Mouse (Mus musculus) stomach, embryonic 16.5 days (tissue): Measurements from ENCODE around the gene Vps35l. TPM values are rescaled to one million over a fixed set of nuclear protein-coding genes. Genes with fewer than 3 reads are reported as not detected.

Source experiments
- ATAC-seq: fragments of 200-750 bp; cut with Nextera tagmentation; 2 replicates; pipeline ENCODE4 v1.8.0; 2017; ENCODE audit warnings: moderate number of reproducible peaks, moderate TSS enrichment; ENCODE audit not compliant: insufficient read depth, low FRiP score
- H3K27ac ChIP-seq: fragments of 300-500 bp; sonication (generic); 2 replicates; pipeline ENCODE4 v1.5.1; 2014; ENCODE audit warnings: low read length
- H3K27me3 ChIP-seq: fragments of 300-500 bp; sonication (generic); 2 replicates; pipeline ENCODE4 v1.6.1; 2014; ENCODE audit warnings: low read length, control low read depth, mixed read lengths; ENCODE audit not compliant: control insufficient read depth, insufficient read depth
- H3K36me3 ChIP-seq: fragments of 300-500 bp; sonication (generic); 2 replicates; pipeline ENCODE4 v1.6.1; 2014; ENCODE audit warnings: low read length; ENCODE audit not compliant: control insufficient read depth, insufficient read depth
- H3K4me1 ChIP-seq: fragments of 300-500 bp; sonication (generic); 2 replicates; pipeline ENCODE4 v1.6.1; 2014; ENCODE audit warnings: low read length, control low read depth, mixed read lengths; ENCODE audit not compliant: control insufficient read depth, insufficient read depth
- H3K4me2 ChIP-seq: fragments of 300-500 bp; sonication (generic); 2 replicates; pipeline ENCODE4 v1.6.1; 2014; ENCODE audit warnings: low read depth, low read length, mixed read lengths
- H3K4me3 ChIP-seq: fragments of 300-500 bp; sonication (generic); replicated peaks from 2 replicates; pipeline ENCODE4 v1.5.1; 2014; ENCODE audit warnings: mild to moderate bottlenecking, low read length
- H3K9ac ChIP-seq: fragments of 300-500 bp; sonication (generic); 2 replicates; pipeline ENCODE4 v1.6.1; 2014; ENCODE audit warnings: low read length
- H3K9me3 ChIP-seq: fragments of 300-500 bp; sonication (generic); replicated peaks from 2 replicates; pipeline ENCODE4 v1.6.1; 2016; ENCODE audit warnings: low read length, control low read depth; ENCODE audit not compliant: control insufficient read depth
- WGBS: fragments of 180-500 bp; shearing (Covaris S2); extraction: QIAGEN DNeasy Blood & Tissue Kit; methylation state at CpG from one replicate; pipeline ENCODE4 v1.1.7; 2014; 5-methylcytosine and 5-hydroxymethylcytosine counted together
- polyA plus RNA-seq: library from polyadenylated mRNA; unstranded; fragments of >200 nt; fragmentation: Nextera tagmentation; extraction: Ambion mirVana; gene quantifications from 2 replicates; pipeline ENCODE4 v1.2.1, GENCODE M21; 2015

The Vps35l gene
- polyA plus RNA-seq, 1 experiment from 2014 or later: 57.2 TPM

GRCm38 (mm10) chr7:118854606-118855005 lies 114.6 kb downstream of the Vps35l start:
- no peak for ATAC-seq
- Histone ChIP-seq H3K9ac (peak overlapping the region; percentile 83), H3K36me3 (peaks cover 19% of the 10 kb centered on the region; the same call in 1 of the 2 replicates), H3K27me3 (no peaks in the 10 kb centered on the region), H3K4me1 (peaks cover 28% of the 10 kb centered on the region), H3K9me3 (no peaks in the 10 kb centered on the region), H3K4me3 (peak overlapping the region; percentile 91), H3K27ac (no peak overlapping the region; the same call in 1 of the 2 replicates), H3K4me2 (peak overlapping the region; percentile 61)
- 10% methylated on average over 3 of the region's 3 CpGs for WGBS

GRCm38 (mm10) chr7:118855171-118855876 lies 115.3 kb downstream of the Vps35l start, which contains the start of gene Iqck:
Gene Iqck, plus strand, starts transcription at chr7:118855752.
- peak within 1 kb of the TSS; percentile 61 for H3K4me2 ChIP-seq
- peak within 1 kb of the TSS; percentile 83 for H3K9ac ChIP-seq
- peak; percentile 93 for ATAC-seq
- peak within 1 kb of the TSS; percentile 91 for H3K4me3 ChIP-seq
- H3K4me1 ChIP-seq: peaks cover 22% of the 10 kb centered on the region; the same call in 1 of the 2 replicates
- no peaks in the 10 kb centered on the region for H3K9me3 ChIP-seq
- no peaks in the 10 kb centered on the region for H3K27me3 ChIP-seq
- peak within 1 kb of the TSS; percentile 76 for H3K27ac ChIP-seq
- under 1% methylated on average over 57 of the region's 57 CpGs for WGBS
- H3K36me3 ChIP-seq: peaks cover 17% of the 10 kb centered on the region; the same call in 1 of the 2 replicates

GRCm38 (mm10) chr7:118855877-118856304 lies 115.9 kb downstream of the Vps35l start, which contains the start of gene Knop1:
Gene Knop1, minus strand, starts transcription at chr7:118856254.
- Histone ChIP-seq H3K9me3 (no peaks in the 10 kb centered on the region), H3K27me3 (no peaks in the 10 kb centered on the region), H3K4me3 (peak within 1 kb of the TSS; percentile 91), H3K27ac (peak within 1 kb of the TSS; percentile 76), H3K4me2 (peak within 1 kb of the TSS; percentile 61), H3K4me1 (peaks cover 16% of the 10 kb centered on the region; the same call in 1 of the 2 replicates), H3K36me3 (peaks cover 14% of the 10 kb centered on the region; the same call in 1 of the 2 replicates), H3K9ac (peak within 1 kb of the TSS; percentile 83)
- peak; percentile 87 for ATAC-seq
- under 1% methylated on average over 46 of the region's 46 CpGs for WGBS

- Histone ChIP-seq H3K4me2 (no peak overlapping the region), H3K4me1 (peaks cover 14% of the 10 kb centered on the region; the same call in 1 of the 2 replicates), H3K27me3 (no peaks in the 10 kb centered on the region), H3K36me3 (no peaks in the 10 kb centered on the region), H3K9ac (no peak overlapping the region), H3K27ac (no peak overlapping the region), H3K4me3 (no peak overlapping the region), H3K9me3 (no peaks in the 10 kb centered on the region)
- WGBS: 78% methylated on average over 1 of the region's 1 CpGs
- no peak for ATAC-seq
These were observed 118.6 kb downstream of the Vps35l start for GRCm38 (mm10) chr7:118858640-118859039.

- Histone ChIP-seq H3K9me3 (no peaks in the 10 kb centered on the region), H3K36me3 (no peaks in the 10 kb centered on the region), H3K4me3 (no peak overlapping the region), H3K27me3 (no peaks in the 10 kb centered on the region), H3K9ac (no peak overlapping the region), H3K4me2 (no peak overlapping the region), H3K27ac (no peak overlapping the region), H3K4me1 (no peaks in the 10 kb centered on the region)
- 66% methylated on average over 2 of the region's 2 CpGs for WGBS
- ATAC-seq: no peak
These were observed 125.3 kb downstream of the Vps35l start for GRCm38 (mm10) chr7:118865362-118865761.

GRCm38 (mm10) chr7:118879466-118880029 lies 139.5 kb downstream of the Vps35l start:
- no peak overlapping the region for H3K9ac ChIP-seq
- H3K4me2 ChIP-seq: no peak overlapping the region
- 79% methylated on average over 3 of the region's 3 CpGs for WGBS
- no peaks in the 10 kb centered on the region for H3K36me3 ChIP-seq
- H3K4me3 ChIP-seq: no peak overlapping the region
- no peak overlapping the region for H3K27ac ChIP-seq
- H3K4me1 ChIP-seq: no peaks in the 10 kb centered on the region
- H3K9me3 ChIP-seq: no peaks in the 10 kb centered on the region
- no peaks in the 10 kb centered on the region for H3K27me3 ChIP-seq
- no peak for ATAC-seq

- Histone ChIP-seq H3K27ac (no peak overlapping the region), H3K4me1 (peaks cover under 1% of the 10 kb centered on the region), H3K27me3 (no peaks in the 10 kb centered on the region), H3K4me3 (no peak overlapping the region), H3K4me2 (no peak overlapping the region), H3K9me3 (no peaks in the 10 kb centered on the region), H3K9ac (no peak overlapping the region), H3K36me3 (no peaks in the 10 kb centered on the region)
- ATAC-seq: no peak
- WGBS: 60% methylated on average over 4 of the region's 4 CpGs
These were observed 143.9 kb downstream of the Vps35l start for GRCm38 (mm10) chr7:118883957-118884356.

- no peaks in the 10 kb centered on the region for H3K9me3 ChIP-seq
- no peak overlapping the region for H3K27ac ChIP-seq
- no peak for ATAC-seq
- H3K9ac ChIP-seq: no peak overlapping the region
- no peak overlapping the region for H3K4me3 ChIP-seq
- peaks cover 4% of the 10 kb centered on the region for H3K4me1 ChIP-seq
- H3K4me2 ChIP-seq: no peak overlapping the region
- no peaks in the 10 kb centered on the region for H3K27me3 ChIP-seq
- WGBS: 80% methylated on average over 4 of the region's 4 CpGs
- H3K36me3 ChIP-seq: no peaks in the 10 kb centered on the region
These were observed 144.9 kb downstream of the Vps35l start for GRCm38 (mm10) chr7:118884969-118885368.
